Mouse (Mus musculus) right cerebral cortex, postnatal 25 days (tissue): ENCODE results near the gene Grip1.

Experiments used
- DNase-seq: peaks from one replicate; pipeline ENCODE4 v3.0.0; 2022

The Grip1 gene

DNA sequence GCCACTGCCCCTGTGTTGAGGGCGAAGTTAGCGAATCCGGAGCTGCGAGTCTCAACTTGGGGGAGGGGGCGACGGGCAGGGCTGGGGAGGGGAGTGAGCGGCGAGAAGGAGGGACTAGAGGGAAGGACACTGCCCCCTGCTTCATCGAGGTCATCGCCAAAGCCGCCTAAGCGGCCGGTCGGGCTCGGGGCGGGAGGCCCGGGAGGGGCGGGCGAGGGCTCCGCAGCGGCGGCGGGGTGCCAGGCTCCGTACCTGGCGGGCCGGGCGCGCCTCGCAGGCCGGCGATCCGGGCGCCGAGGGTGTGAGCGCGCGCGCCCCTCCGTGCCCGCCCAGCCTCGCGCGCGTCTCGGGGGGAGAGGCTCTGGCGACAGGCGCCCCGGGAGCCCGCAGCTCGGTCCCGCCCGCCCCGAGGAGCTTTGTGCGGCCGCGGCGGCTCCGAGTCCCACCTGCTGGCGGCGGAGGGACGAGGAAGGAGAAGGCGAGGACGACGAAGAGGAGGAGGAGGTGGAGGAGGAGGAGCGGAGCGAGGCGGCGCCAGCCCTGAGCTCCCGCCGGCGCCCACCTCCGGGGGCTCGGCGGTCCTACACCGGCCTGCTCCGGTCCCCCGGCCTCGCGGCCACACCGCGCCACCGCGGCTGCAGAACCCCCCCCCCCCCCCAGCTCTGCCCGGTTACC is at the start of gene Grip1:
Gene Grip1 (plus strand): TSS at position 400 of the 675 bp plus-strand sequence.
- peak; percentile 61 for DNase-seq

DNA sequence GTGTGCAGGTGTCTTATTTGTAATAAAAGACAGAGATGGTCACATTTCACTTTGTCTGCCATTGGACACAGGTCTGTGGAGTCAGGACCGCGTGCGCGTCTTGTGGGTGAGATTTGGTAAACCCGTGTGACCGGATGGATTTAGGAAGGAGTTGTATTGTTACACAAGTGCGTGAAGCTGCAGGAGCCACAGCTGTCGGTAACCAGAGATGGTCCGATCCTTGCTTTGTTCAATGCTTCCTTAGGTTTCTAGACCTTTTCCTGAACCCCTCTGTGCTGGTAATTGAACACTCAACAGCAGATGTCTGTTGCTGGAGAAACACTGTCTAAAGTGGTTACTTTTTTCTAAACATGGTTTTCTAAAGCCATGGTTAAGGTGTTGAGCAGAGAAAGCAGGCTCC is 48.5 kb upstream of the Grip1 start:
- no peak for DNase-seq

DNA sequence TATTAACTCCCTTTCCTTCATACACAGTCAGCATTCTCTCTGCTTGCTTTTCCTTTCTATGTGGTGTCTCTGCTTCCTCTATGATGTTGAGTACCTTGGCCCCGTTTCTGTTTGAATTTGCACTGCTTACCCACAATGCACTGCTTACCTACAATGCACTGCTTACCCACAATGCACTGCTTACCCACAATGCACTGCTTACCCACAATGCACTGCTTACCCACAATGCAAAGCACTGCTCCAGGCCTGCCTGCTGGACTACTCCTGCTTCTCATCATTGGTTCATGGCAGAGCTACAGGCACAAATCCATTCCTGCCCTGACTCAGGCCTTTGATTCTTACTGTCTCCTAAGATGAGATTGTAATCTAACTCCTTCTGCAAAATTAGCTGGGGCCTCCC is 48.0 kb upstream of the Grip1 start:
- no peak for DNase-seq

DNA sequence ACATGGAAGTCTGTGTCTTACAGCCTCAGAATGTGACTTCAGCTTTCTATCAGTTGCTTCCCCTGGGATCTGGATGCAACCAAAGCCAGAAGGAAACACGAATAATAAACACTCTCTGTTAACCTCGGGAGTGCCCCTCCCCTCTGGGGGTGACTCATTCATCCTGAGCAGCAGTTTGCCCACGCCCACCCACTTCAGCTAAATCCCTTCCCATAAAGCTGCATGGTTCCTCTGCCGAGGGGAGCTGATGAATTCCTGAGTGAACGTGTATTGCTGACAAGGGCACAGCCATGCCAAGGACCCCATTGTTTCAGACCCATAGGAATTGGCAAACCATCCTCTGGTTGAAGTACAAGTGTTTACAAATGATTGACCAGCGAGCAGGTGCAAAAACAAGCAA is 45.3 kb upstream of the Grip1 start:
- no peak for DNase-seq

DNA sequence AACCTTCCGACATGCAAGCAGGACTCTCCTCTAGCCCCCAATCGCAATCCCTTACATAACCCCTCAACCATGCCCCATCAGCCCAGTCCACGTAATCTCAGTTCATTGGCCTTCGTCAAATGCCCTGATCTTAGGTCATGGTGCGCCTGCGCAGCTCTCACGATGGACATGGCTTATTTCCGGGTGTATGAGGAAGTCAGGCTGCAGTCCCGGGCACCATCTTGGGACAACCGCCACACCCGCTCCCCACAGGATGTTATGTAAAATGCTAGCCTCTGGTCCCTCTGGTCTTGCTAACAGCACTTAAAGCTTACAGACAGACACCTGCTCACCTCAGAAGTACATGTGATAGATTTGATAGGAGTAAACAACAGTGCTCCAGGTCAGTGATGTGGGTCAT is 40.4 kb upstream of the Grip1 start:
- no peak for DNase-seq

DNA sequence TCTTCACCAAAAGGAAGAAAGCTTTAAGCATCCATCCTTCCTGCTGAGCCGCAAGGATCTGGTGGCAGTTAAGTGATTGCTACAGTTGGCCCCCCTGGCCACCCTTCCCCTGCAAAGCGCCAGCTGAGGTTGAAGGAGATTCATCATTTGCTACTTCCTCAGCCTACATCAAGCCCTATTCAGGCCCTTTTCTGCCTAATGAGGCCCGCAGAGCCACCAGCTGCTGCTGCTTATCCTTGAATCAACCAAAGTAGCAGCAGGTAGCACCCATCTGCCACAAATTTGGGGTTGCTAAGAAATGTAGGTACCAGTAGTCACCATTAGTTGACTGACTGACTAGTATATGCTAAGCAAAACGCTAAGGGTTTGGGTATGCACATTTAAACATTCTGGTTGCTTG is 38.5 kb upstream of the Grip1 start:
- no peak for DNase-seq

DNA sequence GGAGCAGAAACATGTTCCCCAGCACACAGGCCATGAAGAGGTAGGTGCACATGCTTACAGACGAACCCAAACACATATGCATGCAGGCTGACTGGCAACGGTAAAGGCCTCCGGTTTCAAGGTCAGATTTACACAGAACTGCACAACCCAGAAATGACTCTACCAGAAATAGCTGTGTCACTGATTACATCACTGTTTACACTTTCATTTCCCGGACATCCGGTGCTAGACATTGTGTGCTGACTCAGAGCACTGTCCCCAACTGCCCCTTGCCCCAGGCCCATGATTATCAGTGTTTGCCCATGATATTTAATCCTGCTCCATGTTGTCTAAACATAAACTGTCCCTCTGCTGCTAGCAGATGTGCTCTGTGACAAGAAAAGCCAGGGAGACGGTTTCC is 32.2 kb upstream of the Grip1 start:
- DNase-seq = no peak

DNA sequence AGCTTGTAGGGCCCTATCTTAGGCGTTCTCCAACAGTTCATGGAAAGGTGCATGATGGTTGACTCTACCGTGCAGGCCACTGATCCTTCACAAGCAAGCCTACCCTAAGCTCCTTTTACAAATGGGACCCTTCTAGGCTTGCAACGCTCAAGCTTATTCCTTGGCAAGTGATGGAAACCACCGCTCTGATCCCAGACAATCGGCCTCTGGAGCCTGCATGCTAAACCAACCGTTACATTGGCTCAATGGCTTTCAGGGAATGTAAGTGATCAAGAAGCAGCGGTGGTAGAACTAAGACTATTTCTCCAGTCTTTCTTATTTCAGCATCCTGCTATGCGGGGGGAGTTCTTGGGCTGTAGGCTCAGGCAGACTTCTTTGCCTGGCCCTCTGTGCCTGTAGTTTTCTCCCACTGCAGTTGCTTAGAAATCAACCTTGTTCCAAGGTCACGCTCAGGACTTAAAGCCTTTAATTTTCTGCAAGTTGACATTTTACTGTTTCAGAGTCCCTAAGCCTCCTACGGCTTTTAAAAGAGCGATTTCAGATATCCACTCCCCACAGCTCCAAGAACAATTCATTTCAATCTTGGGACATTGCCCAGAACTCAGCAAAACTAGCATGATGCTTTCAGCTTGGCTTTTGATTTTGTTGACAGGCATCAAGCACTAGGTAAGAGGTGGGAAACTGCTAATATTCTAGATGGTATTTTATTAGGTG is 29.7 kb upstream of the Grip1 start:
- DNase-seq = no peak

DNA sequence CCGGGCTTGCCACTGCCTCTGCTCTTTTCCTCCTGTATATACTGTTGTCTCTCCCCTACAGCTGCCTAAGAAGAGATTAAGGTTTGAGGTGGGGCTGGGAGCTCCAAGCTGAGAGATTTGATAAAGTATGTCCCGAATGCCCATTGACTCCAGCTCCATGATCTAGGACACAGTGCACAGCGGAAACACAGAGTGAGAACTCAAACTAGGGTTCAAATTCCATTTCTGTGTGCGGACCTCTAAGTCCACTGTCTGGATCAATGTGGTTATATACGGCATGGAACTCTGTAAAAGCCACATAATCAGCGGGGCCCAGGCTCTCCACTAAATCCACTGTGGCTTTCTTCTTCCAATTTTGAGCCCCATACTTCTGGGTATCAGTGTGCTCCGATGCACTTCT is 26.0 kb upstream of the Grip1 start:
- DNase-seq = no peak

DNA sequence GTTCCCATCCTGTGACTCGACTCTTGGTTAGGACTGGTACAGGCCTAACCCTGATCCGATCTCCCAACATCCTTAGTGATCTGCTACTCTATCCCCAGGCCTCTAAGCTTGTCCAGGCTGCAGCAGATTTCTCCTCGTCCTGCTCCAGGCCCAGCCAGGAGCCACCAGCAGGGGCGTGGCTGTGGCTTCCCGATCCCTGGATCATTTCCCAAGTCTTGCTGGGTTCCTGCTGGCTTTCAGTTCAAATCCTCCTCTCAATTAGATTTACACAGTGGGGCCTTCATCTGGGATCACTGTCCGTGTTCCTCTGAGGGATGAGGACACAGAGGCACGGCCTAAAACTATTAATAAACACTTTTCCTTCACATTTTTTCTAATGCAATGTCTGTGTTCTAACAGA is 25.5 kb upstream of the Grip1 start:
- DNase-seq = no peak

DNA sequence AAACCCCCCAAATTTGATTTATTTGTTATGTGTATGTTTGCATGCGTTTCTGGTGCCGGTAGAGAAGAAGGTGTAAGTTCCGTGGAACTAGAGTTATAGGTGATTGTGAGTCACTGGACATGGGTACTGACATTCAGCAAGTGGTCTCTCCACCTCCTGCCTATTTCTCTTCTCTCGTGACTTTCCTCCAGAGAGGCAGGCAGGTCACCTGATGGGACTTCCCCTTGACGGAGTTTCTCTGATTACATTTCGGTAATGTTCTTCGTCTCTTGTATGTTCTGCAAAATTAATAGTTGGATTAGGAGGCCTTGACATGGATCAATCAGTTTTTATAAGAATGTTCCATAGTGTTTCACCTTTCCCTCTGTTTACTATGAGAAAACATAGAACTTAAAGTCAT is 23.4 kb upstream of the Grip1 start:
- DNase-seq = no peak

DNA sequence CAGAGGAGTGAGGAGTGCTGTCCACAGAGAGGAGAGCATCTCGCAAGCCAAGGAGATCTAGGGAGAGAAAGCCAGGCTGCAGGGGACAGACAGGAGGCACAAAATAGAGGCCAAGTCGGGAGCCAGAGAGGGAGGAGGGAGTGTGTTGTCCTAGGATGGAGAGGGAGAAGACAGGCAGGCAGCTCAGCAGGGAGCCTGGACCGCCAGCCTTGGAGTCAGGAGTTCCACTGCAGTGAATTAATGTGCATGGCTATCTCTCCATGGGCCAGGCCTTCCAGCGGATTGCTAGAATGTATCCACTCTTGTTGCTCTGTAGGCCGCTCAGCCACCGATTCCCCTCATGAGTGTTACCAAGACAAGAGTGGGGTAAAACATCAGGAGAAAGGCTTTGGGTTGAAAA is 21.8 kb upstream of the Grip1 start:
- no peak for DNase-seq

DNA sequence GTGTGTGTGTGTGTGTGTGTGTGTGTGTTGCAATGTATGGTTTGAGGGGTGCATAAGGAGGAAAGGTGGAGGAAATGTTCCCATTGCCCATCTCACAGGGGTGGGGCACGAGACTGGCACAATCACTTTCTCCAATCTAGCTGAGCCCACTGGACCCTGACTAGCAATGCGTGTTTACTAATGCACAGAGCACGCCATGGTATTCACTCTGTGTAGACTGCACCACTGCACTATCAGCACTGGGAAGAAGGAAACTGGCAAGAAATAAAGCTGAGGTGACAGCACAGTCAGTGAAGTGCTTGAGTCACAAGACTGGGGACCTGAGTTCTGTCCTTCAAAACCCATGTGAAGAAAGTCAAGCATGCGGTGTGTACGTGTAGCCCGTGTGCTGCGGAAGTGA is 17.8 kb upstream of the Grip1 start:
- DNase-seq = no peak

DNA sequence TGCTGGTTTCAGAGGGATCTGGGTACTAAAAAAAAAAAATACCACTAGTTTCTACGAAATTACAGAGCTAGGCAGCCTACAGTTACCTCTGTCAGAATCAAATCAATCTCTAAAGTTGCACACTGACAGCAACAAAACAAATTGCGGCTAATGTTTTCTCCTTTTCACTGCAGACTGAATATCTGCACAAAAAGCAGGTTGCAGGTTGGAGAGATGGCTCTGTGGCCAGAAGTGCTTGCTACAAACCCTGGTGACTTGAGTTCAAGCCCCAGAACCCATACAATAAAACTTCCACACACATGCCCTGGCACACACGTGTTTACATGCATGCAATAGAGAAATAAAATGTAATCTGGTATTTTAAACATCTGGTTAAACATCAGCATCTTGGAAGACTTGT is 16.3 kb upstream of the Grip1 start:
- no peak for DNase-seq

DNA sequence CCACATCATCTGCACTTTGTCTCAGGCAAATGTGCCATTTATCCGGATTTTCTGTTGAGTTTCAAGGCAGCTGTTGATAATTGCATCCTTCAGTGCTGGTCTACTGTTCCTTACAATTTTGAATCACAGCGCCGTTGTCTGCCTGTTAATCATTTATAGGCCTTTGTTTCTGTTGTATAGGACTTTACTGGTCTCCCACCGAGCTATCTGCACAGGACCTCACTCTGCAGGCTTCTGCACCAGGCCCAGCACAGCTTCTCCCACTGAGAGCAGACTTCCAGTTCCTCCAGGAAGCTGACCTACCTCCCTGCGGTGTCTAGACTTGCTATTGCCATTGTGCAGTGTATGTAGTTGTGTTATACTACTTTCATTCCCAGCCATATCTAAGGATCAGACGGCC is 11.9 kb upstream of the Grip1 start:
- DNase-seq = no peak

DNA sequence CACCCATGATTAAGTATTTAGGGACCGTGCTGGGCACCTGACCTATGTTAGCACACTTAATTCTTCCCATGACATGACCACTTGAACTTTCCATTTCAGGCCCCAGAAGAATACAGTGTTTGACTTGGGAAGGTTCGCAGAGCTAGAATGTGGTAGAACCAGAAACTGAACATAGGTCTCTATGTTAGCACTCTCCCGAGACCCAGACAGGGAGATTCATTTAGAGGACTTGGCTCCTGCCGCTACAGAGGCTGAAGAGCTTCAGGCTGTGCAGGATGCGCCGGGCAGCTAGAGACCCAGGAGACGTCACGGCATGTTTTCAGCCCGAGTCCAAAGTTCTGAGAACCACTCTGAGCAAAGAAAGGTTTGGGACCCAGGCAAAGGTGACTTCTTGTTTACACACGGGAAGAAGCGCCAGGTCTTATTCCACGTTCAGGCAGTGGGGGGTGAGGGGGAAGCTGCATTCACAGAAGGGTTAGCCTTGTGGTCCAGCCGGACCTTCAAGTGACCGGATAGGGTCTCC is 6.2 kb upstream of the Grip1 start:
- no peak for DNase-seq

DNA sequence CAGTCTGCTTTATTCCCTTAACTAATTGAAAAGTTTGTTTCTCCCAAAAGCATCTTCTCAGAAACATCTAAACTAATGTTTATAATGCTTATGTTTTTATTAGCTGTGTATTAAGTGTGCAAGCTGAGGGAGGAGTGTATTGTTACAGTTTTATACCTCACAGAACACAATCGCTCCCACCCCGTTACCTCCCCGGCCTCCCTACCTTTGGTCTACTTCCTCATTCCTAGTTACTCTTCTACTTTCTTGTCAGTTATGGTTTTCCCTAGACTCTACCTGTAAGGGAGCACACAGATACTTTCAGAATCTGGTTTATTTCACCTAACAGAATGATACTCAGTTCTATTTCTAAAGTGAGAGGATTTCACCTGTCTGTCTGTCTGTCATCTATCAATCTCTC is 5.7 kb upstream of the Grip1 start:
- no peak for DNase-seq

DNA sequence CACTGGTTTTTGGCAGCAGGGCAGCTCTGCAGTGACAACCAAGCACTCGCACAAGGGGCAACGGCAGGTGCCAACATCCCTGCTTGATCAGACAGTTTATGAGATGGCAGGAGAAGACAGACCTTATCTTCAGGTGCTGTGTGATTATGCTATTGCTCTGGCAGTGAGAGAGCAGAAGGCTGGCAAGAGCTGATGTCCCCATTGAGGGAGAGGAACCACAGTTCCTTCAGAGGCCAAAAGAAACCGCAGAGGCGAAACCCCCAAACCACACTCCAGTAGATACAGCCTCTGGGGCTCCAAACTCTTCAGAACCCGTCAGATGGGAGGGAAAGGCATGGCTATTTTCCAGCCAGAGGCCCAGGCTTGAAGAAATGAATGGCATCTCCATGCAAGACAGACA is 932 bp upstream of the Grip1 start:
- DNase-seq = no peak

DNA sequence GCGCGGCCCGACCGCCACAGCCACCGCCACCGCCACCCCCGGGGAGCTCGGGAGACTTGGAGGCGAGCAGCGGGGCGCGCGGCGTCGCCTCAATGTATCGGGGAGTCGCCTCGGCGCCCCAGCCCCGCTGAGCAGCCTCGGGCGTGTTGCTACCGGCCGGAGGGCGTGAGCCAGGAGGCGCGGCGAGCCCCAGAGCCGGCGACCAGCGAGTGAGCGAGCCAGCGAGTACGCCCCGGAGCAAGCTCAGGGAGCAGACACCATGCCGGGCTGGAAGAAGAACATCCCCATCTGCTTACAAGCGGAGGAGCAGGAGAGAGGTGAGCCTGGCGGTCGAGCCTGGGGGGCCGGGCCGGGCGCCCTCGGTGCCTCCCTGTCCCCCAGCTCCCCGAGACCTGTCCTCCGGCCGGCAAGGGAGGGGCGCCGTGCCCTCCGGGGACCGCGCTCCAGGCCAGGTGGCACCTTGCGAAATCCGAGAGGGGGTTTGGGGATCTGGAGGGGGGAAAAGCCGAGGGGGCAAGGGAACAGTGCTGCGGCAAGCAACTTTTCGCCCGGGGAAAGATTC is 557 bp downstream of the Grip1 start:
- DNase-seq = peak; percentile 50

DNA sequence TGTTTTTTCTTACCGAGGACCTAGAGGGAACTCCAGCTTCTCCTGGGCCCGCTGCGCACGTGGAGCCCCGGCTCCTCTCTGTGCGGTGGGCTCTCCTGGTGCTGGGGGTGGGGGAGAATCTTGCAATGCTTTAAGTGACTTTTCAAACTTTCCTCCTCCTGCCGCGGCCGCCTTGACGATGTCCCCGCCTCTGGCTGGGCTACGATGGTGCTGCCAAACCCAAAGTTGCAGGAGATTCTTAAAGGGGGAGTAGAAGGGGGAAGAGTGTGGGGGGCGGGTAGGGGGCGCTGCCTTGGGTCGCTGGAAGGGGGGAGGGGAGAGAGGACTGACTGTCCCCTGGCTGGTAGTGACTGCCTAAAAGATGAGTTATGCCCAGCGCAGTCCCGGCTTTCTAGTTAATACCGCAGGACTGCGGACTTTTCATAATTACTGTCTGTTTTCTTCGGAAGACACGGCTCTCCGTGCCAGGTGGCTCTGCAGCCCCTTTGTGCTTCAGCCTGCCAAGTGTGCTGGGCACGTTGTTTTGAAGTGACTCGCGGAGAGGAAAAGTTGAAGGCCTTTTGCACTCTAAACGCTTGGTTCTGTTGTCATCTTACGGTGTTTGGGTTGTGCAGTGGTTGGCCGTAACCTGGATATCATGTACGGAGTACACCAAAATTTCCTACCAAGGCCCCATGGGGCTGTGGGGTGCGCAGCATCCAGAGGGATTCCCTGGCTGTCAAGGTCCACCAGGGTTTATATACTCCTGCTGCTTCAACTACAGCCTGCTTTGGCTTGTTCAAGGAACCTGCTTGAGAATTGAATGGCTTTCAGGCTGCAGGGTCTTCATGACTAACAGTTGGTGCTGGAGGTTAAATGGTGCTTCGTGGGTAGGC is 1.3 kb downstream of the Grip1 start:
- peak; percentile 13 for DNase-seq

DNA sequence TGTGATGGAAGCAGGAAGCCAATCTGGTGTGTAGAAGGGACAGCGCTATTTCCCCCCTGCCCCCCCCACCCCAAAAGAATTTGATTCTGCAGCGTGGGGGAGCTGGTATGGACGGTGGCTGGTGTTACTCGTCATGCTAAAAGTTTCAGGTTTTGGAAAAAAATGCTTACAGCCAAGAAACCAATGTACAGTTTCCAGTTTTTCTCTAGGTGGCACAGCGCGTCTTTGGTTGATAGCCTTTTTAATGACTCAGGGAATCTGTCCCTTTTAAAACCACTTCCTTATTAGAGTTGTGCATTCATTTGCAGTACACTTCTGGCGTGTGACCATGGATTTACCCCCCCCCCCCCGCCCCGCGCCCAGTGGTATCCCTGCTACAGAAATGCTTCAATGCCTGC is 1.9 kb downstream of the Grip1 start:
- DNase-seq = no peak

DNA sequence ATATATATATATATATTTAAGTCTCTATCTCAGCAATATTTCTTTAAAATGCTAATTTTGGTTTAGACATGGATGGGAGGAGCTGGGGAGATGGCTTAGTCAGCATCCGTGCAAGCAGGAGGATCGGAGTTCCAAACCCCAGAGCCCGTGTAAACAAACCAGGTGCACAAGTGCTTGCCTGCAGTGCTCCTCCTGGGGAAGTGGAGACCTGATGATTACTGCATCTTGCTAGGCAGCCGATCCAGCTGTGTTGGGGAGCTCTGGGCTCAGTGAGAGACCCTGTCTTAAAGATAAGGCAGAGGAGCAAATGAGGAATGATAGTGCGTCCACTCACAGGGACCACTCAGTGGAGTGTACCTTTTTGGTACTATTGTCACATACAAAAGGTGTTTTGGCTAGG is 3.5 kb downstream of the Grip1 start:
- DNase-seq = no peak

DNA sequence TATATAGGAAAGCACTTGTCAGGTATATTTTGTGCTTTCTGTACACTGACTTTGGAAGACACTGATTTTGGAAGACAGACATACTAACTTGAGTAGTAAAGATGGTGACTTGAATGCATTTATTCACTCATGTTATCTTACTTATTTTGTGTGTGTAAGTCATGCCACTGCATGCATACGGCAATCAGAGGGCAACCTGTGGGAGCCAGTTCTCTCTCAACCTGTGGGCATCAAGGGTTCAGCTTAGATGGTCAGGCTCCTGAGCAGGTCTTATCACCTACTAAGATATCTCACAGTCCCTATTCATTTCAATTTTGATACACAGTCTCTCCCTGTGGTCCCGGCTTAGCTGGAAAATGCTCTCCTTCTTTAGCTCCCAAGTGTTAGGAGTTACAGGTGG is 5.4 kb downstream of the Grip1 start:
- DNase-seq = no peak
